Mouse (Mus musculus) lung, adult 2 months (tissue): ENCODE measurements around the gene Utp14b.

Experiments used
- CTCF ChIP-seq: fragments of 200-500 bp; IDR thresholded peaks from 2 replicates; pipeline ENCODE4 v1.5.1; 2011; ENCODE audit warnings: mild to moderate bottlenecking, low read length, control low read depth; ENCODE audit not compliant: insufficient read depth
- POLR2A ChIP-seq: fragments of 200-500 bp; IDR thresholded peaks from 2 replicates; pipeline ENCODE4 v1.6.1; 2011; ENCODE audit warnings: low read depth, mild to moderate bottlenecking, control low read depth, low read length, borderline replicate concordance; ENCODE audit errors: extremely low read depth

DNA sequence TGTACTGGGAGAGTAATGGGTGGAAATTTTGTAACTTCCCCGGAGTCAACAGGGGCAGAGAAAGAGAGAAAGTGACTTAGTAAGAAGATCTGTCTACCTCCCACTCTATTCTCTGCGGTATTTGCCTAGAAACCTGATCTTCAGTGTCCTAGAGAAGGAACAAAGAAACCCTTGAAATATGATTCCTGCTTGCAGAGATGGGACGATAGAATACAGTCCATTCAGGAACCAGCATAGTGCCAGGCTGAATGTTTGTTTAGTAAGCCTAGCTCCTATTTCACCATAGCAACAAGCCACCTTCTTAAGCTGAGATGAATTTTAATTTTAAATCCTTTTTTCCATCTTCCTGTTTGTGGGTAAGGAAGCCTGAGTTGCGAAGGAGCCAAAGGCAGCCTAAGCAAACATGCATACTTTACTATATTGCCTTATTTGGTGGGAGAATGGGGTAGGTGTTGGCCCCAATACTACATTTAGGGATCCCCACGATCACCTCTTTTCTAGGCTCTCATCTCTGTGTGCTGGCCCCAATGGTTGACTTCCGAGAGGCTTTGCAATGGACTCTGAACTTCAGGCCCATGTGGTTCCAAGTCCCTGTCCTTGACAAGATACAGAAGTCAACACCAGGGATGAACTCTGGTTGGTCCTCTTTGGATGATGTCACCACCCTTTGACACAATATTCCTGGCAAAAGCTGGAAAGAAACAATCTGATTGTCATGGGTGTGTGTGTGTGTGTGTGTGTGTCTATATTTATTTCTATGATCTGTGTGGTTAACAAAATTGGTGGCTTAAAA is 8.4 kb upstream of the Utp14b start:
- no peak for TF ChIP-seq CTCF
- no peak for TF ChIP-seq POLR2A
